Mouse (Mus musculus) hematopoietic stem cell, adult 5-6 weeks (primary cell): ENCODE measurements around the gene Mtap. TPM values are rescaled to one million over a fixed set of nuclear protein-coding genes. Genes with fewer than 3 reads are reported as not detected.

Source experiments
- ATAC-seq, 2 experiments: fragments of 125-278 bp in 1 of 2; replicated peaks in 1 of 2; 2 replicates each; pipeline ENCODE4 v1.8.0; 2016 to 2017; ENCODE audit warnings: inconsistent platforms in 2 of 2, mild to moderate bottlenecking in 2 of 2, moderate number of reproducible peaks in 2 of 2, low read depth in 1 of 2, moderate TSS enrichment in 1 of 2; ENCODE audit not compliant: low FRiP score in 2 of 2, poor library complexity in 2 of 2, severe bottlenecking in 2 of 2, insufficient read depth in 1 of 2, low TSS enrichment in 1 of 2
- total RNA-seq: library from RNA; stranded (forward); fragments of 172-1452, 232-1000 nt; gene quantifications from 2 replicates; pipeline ENCODE4 v1.2.3, GENCODE M21; 2017

Mtap gene
- total RNA-seq, 1 experiment from 2014 or later: 71.6 TPM

DNA sequence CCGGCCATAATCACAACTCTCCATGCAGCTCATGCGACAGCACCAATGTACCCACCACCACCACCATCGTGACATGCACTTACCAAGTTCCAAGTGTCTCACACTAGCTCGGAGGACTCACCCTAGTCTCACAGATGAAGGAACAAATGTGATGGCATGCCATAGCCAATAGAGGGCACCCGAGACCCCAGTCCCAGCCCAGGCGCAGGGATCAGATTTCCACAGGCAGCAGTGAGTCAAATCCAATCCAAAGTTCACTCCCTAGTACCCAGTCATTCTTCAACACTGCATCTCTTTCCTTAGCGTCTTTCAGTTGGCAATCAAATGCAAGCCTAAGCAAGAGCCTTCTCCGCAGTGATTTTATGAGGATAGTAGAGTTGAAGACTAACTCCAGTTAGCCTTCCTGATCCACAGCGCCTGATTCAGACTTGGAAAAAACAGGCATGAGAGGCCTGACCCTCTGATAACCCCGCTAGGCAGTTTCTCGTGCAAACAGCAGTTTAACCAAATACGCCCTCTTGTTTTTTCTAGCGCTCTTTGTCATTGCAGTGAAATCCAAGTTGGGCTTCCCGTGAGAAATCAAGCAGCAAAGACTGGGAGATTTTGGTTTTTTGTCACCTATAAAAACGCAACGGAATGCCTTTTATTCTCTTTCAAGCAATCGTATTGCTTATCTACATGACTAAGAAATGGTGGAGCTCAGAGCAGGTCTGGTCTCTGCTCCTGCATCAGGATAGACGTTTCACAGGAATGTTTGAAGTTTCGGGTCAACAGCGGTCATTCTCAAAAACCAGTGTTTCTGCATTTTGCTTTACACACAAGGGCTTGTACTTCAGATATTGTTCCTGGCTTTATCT is 8.6 kb upstream of the Mtap start:
- ATAC-seq: peak; percentile 74 to 90

DNA sequence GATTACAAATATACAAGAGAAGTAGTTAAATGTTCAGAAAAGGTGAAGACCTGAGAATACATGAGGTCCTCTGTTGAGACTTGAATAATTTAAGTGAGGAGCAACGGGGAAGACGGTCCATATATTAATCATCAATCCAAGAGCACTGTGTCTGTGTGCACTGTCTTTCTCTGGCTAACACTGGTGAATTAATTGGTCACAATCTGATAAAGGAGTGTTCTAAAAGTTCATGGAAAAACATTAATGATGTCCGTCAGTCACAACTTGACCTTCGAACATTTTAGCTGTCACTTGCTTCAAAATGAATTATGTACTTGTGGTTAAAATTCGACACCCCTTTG is 8.0 kb upstream of the Mtap start:
- ATAC-seq: no peak

DNA sequence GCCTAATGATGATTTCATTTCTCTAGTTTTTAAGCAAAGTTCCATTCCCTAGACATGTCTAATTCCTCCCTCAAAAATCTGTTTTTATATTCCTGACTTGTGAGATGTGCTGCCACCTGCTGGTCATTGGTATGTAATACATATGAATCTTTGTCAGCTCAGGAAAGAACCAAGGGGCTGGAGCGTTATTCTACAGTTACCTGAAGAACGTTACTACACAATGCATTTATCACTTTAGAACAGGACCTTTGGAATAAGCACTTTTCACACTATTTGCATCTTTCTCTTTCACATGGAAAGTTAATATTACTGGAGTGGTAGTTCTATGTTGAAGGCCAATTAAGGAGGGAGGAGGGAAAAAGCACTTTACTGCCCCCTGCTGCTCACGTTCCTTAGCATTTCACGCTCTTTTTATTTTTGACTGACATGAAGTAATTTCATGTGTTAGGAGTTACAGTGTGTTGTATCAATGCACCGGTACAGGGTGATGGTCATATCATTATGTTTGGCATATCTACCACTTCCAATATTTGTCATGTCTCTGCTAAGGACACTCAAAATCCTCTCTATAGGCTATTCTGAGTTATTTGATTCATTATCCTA is 7.5 kb upstream of the Mtap start:
- peak; percentile 67 to 78 for ATAC-seq

DNA sequence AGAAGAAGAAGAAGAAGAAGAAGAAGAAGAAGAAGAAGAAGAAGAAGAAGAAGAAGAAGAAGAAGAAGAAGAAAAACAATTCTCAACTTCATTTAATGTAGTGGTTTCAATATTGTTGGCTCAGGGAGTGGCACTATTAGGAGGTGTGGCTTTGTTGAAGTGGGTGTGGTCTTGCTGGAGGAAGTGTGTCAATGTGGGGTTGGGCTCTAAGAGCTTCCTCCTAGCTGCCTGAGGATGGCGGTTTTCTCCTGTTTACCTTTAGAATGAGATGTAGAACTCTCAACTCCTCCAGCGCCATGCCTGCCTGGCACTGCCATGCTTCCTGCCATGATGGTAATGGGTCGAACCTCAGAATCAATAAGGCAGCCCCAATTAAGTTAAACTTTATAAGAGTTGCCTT is 5.1 kb upstream of the Mtap start:
- ATAC-seq: no peak

DNA sequence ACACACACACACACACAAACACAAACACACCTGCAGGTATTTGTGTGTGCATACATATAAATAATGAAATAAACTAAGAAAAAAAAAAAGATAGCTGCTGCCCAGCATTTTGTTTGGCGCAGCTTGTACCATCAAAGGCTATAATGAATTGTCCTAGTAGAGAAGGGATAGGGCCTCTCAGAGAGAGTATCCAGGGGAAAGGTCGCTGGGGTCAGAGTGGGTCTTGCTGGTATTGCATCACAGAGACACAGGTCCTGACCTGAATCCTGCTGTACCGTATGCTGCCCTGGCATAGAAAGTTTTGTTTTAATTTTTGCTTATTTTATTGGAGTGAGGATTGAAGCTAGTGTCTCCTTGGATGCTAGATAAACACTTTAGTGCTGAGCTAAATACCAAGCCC is 566 bp upstream of the Mtap start:
- ATAC-seq: no peak

DNA sequence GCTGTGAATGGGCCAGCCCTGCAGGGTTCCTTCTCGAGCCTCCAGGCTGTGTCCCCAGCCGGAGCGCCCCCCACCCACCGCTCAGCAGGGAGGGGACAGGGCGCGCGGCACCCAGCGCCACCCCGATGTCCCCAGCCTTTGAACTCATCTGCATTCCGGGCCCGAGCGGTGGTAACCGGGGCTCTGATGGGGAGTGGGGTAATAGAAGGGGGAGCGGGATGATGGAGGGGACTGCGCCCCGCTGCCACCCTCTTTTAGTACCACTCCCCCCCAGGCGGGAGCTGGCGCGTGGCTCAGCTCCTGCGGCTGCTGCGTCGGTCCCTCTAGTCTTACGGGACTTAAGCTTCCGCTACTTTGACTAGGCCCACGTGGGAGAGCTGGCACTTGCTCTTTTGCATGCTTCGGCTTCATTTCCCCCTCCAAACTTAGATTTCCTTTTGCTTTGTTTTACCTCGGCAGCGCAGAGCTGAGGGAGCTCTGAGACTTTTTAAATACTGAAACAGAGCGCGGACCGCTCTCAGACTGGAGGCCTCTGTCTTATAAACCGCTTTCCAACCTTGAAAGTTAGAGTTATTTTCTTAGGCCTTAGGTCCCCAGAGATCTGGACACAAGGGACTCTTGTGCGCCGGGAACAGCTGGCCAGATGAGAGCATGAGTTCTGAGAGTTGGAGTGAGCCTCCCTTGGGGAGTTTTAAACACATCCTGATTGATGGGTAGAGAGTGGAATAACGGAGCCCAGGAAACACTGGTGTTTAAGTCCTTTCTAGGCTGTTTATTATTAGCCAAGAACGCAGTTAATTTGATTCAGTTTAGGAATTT is 829 bp downstream of the Mtap start:
- ATAC-seq: peak; percentile 70 to 72

DNA sequence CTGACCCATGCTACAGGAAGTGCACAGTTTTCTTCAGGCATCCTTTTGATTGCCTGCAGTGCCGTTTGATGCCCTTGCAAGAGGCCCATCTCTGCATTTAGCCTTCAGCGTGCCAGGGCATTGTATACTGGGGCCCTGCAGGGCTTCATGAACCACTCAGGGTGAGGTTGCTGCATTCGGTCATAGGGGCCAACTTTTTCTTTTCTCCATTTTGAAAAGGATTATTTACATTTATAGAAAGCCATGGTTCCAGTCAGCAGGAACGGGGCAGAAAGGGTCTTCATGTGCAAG is 1.4 kb downstream of the Mtap start:
- ATAC-seq: no peak

DNA sequence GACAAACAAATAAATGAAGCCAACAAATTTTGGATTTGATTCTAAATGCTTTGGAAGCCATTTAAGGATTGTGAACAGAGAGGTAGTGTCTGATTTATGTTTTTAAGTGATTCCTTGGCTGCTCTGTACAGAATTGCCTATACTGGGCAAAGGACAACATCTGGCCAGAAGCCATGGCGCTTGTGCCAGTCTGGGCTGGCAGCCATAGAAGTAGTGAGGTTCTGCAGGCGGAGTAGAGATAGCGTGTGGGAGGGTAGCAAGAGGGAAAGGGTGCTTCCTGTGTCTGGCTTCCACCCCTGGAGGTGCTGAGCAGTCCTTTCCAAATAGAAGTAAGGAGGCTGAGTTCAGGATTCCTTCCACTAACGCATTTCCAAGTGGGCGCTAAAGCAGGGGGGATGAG is 3.9 kb downstream of the Mtap start:
- no peak for ATAC-seq

DNA sequence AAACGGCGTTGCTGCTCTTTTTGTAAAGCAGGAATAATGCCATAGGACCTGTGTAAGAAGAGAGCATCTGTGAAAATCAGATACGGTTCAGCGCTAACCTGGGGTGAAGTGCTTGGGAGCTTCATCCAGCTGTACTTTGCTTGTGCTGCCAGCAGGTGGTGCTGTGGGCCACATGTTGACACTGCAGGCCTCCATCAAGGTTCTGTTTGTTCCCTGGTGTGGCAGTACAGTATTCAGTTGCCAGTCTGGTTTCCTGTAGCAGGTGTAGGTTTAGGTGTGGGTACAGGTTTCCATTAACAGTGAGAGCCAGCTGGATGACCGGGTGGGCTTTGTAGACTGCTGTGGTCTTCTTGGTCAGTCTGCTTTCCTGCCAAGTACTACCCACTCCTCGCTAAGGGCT is 8.5 kb downstream of the Mtap start:
- peak; percentile 92 to 93 for ATAC-seq

DNA sequence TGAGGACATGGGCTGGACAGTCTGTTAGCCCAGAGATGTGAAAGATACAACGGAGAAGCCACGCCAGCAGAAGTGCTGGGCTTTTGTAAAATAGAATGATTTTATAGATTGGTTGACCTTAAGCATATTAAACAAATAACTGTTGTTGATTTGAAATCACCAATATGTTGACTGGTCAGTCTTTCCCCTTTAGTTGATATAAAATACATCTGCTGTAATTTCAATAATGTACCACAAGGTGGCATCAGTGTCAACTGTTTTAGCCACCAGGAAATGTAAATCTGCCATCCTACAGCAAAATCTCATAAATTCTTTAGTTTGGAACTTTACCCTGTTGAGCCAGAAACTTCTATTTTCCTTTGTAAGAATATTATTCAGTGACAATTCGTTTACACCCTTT is 9.4 kb downstream of the Mtap start:
- ATAC-seq: 0 out of 4 replicates have a peak, but pooled peaks of 1 of the 2 experiments have one; percentile 30

DNA sequence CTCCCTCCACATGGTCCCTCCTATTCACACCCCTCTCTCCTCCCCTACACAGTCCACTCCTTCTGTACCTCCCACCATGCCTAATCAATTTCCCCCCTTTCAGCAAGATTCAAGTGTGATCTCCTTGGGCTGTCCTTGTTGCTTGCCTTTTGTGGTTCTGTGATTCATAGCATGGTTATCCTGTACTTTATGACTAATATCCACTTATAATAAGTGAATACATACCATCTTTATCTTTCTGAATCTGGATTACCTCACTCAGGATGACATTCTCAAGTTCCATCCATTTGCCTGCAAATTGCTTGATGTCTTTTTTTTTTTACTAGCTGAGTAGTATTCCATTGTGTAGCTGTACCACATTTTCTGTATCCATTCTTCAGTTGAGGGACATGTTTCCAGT is 12.3 kb downstream of the Mtap start:
- no peak for ATAC-seq

DNA sequence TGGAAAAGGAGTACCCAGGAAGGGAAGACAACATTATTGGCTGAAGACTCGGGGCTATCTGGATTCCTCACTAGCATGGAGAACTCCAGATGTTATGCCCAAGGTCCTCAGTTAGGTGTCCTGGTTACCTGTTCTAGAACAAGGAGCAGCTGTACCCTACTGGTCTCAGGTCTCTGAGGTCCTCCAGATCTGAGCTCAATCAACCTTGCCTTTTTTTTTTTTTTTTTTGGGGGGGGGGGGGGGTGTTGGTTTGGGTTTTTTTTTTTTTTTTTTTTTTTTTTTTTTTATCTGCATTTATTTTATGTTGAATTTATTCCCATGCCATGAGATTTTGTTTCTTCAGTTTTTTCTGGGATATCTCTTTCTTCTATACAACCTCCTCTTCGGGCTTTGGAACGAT is 24.5 kb downstream of the Mtap start:
- ATAC-seq: no peak

DNA sequence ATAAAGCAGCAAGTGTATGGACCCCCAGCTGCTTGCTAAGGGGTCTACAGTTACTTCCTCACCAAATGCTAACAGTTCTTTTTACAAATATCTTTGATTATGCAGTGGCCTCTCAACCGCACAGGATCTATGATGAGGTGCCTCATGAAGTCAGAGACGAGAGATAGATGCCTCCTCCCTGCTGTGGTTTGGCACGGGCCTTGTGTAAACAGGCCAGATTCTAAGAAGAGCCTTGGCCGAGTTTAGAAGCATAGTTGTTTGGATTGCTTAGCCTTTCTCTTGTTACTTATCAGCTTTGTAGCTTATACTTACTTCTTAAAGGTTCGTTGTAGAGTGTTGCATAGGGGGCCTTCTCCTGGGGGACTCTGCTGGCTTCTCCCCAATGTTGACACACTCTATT is 25.6 kb downstream of the Mtap start:
- no peak for ATAC-seq

DNA sequence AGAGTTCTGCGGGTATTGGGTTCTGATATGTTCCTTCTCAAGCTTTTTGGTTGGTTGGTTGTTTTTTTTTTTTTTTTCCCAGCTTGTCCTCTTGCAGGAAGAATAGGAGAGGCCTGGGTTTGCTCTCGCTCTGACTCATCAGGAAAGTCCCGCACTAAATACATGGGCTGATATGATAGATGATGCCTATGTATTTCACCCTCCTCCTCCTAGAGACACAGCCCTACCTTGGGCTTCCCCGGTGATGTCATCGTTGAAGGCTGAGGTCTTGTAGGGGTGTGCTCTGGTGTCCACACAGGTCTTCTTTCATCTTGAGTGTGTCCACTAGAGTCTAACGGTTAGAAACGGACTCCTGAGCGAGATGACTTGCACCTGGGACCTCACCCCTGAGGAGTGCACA is 26.7 kb downstream of the Mtap start:
- no peak for ATAC-seq

DNA sequence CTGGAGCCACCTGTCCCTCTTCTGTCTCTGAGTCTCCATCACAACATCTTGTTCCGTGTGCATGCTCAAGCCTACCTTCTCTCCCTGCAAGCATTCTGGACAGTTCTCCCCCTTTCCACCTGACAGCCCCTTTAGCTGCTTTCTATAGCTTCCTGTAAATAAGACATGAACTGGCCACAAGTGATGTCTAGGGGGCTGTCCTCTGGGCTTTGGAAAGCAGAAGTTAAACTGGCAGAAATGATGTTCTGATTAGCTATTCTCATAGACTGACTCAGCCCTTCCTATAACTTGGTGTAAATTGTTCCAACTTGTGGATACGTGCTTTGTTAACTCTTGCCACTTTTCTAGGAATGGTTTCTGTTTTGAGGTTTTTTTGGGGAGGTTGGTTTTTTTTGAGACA is 27.8 kb downstream of the Mtap start:
- ATAC-seq: 0 out of 4 replicates have a peak, but pooled peaks of 1 of the 2 experiments have one; percentile 22

DNA sequence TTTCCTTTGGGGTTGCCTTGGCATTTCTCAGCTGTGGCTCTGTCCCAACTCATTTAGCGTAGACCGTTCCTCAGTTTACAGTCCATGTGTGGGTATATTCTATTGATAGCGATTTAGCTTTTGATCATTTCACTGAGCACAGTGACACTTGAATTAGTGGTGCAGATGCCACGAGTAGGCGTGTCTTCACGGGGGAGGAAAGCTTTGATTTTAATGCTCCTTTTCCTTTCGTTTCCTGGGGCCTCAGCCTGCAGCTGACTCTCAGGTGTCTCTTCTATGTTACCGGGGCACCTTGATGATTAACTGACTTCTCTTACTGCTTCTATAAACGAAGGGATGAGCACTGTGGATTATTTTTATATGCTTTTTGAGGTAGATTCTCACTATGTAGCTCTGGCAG is 32.0 kb downstream of the Mtap start:
- no peak for ATAC-seq

DNA sequence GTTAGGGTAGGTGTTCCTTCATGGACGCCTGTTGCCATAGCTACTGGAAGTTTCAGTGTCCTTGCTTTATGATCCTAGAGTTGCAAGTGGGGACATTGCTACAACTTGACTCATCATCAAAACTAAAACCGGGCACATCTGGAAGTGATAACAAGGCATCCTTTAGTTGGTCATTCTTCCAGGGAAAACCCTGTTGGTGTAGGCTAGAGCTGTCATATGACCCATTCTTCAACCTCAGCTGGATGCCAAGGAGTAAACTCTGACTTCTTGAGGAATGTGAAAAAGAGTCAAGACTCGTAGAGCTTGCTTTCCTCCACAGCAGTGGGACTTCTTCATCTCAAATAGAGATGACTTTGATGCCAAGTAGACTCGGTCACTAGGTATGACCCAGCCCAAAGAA is 32.8 kb downstream of the Mtap start:
- no peak for ATAC-seq

DNA sequence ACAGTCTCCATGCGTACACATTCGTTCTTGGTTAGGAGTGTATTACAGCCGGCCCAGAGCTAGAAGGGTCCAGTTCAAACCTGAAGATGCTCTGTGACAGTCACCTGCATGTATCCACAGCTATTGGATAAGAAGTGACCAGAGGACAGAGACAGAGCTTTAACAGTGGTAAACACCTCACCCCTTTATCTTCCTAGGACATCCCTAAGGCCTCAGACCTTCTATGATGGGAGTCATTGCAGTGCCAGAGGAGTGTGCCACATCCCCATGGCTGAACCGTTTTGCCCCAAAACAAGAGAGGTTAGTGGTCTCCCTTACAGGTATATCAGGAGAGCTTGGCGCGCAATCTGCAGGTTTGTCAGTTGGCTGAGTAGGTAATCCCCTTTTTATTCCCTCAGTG is 34.0 kb downstream of the Mtap start:
- no peak for ATAC-seq
